Mouse (Mus musculus) retina, postnatal 1 day (tissue): ENCODE measurements around the gene Rtl10.
A peak's percentile ranks its signal among the peaks of the same experiment; 100 is the strongest.
"Not testable (repeated sequence)": the region's sequence is repeated elsewhere in the genome, so short reads cannot be mapped to it uniquely, and the experiment has no call there.

Experiments
- DNase-seq: peaks from one replicate; pipeline ENCODE4 v3.0.0-alpha.2; 2012

Gene Rtl10

DNA sequence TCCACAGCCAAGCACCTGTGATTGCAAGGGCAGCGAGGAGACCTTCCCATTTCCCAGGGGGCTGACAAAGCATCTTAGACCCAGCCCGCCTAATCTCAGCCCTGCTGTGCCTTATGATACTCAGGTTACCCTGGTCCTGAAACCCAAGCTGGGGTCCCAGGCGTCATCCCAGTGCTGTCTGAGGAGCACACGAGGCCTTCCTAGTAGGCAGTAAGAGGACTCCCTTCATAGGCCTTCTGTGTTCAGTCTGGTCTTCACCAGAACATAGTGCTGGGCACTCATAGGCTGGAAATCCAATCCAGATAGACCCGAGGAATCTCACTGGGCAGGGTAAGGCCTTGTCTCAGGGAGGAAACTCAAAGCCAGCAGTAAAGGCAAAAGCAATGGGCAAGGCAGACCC, 14.9 kb upstream of the Rtl10 start:
- no peak for DNase-seq

DNA sequence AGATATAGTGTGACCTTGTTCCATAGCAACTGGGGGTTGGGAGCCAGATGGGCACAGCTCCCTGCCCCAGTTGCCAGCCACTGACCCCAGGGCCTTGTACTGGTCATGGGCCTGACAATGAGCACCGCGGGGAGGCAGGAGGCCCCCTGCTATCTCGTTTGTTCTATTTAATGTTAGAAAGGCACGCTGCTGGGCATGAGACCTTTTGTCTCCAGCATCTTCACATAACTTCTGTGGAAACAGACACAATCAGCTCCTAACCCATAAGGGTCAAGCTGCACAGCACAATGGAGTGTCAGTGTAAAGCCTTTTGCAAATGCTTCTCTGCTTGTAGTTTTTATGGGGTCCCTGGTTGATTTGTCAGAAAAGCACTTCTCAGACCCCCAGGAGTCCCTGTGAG, 14.3 kb upstream of the Rtl10 start:
- DNase-seq: peak; percentile 66

DNA sequence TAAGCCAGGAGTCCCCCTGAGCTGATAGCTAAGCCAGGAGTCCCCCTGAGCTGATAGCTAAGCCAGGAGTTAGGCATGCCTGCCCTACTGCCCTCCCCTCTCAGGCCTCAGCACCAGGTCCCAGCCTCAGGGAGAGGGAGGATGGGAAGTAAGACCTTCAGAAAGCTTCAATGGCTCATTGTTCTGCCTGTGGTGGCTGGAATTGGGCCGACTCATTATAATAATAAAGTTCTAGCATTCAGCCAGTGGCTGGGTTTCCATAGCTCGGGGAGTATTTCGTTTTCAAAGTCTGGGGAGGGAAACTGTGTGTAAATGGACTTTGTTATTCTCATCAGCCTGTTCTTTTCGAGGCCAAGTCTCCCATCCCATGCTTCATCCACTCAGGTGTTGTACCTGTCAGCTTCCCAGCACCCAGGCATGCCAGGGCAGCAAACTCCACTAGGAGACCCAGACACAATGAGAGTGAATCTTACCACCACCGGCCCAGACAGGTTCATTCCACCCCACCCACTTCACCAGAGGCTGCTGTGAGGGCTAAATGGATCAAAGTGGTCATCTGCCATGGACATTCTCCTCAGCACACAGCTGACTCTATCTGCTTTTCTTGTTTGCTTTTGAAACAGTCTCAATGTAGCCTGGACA, 13.8 kb upstream of the Rtl10 start:
- DNase-seq: peak; percentile 79

DNA sequence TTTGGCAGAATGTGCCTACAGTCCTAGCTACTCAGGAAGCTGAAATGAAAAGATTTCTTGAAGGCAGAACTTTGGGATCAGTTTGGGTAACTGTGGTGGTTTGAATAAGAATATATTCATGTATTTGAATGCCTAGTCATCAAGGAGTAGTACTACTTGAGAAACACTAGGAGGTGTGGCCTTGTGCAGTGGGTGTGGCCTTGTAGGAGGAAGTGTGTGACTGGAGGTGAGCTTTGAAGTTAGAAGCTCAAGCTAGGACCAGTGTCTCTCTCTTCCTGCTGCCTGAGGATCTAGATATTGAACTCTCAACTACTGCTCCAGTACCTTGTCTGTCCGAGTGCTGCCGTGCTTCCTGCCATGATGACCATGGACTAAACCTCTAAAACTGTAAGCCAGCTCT, 12.6 kb upstream of the Rtl10 start:
- no peak for DNase-seq

DNA sequence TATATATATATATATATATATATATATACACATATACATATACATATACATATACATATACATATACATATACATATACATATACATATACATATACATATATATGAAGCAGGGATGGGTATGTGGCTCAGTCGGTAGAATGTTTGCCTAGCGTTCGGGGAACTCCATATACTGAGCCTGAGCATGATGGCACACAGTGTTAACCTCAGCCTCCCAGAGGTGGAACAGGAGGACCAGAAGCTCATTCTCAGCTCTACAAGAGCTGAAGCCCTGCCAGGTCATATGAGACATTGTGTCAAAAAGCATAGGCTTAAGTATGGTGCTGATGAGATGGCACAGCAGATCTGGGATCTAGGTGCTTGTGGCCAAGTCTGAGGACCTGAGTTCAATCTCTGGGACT, 8.4 kb upstream of the Rtl10 start:
- DNase-seq: no peak

DNA sequence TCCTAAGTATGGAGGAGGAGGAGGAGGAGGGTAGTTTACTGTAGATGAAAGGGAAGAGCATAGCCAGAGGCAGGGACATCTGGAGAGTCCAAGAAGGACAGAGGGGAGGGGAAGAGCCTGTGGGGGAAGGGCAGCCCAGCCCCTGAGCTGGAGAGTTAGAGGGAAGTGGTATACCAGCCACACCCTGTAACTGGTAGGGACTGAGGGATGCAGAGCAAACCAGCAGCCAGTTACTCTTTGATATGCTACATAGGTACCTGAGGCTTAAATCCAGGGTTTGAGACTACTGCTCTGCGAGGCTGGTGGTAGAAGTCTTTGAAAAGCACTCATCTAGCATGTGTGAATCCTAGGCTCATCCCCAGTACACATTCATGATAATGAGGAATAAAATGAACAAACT, 7.8 kb upstream of the Rtl10 start:
- DNase-seq: no peak

DNA sequence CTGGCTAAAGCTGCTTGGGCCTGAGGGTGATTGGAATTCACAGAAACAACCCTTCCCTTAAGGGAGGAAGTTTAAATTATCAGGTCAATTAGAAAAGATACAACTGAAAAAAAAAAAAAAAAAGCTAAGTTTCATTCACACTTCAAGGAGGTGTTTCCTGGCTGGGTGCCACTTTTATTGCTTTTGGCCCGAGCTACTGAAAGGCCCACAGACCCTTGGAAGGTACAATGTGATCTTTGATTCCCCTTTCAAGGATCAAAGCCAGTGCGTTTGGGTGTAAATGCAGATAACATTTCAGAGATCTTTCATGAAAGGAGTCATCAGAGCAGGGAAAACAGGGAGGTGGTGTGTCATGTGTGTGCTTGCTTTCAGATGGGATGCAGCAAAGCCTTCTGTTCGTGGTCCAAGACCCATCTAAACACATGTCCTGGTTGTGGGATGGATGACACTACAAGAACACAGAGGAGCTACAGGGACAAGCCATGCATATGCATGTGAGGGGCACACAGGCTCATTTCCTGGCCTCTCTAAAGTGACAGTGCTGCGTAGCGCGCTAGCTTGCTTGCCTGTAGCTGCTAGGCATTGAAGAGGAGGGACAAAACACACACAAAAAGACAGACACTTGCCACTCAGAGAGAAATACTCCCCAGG, 711 bp upstream of the Rtl10 start:
- DNase-seq: no peak

DNA sequence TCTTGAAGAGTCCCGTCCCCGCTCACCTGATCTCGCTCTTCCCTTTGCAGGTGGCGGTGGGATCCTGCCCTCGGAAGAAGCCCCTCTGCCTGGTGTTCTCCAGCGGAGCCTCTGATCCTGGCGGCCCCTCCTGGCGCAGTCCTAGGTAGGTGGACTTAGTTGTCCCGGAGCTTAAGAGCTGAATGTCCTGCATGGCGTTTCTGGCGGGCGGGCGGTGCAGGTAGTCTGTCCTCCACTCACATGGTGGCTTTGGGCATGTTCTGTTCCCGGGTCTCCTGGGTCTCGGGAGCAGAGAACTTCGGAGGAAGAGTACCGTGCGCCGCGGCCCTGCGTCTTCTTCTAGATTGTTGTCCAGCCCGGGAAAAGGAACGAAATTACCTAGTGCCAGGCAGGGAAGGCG, 295 bp downstream of the Rtl10 start:
- DNase-seq: no peak

DNA sequence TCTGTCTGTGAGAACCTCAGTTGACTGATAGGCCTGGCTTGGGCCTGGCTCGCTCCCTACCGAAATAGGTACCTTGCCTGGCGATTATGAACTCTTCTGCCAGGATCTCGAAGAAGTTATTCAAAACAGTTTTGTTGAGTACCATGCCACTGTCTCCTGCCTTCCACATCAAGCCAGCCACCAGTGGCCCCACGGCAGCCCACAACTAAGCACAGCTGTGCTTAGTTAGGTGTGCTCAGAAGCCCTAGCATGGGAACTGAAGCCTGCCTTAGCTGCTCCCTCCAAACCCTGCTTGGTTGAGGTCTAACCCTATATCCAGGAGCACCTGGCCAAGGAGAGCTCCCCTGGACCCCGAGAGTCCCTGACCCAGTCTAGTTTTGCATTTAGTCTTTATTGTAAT, 2.8 kb downstream of the Rtl10 start:
- no peak for DNase-seq

DNA sequence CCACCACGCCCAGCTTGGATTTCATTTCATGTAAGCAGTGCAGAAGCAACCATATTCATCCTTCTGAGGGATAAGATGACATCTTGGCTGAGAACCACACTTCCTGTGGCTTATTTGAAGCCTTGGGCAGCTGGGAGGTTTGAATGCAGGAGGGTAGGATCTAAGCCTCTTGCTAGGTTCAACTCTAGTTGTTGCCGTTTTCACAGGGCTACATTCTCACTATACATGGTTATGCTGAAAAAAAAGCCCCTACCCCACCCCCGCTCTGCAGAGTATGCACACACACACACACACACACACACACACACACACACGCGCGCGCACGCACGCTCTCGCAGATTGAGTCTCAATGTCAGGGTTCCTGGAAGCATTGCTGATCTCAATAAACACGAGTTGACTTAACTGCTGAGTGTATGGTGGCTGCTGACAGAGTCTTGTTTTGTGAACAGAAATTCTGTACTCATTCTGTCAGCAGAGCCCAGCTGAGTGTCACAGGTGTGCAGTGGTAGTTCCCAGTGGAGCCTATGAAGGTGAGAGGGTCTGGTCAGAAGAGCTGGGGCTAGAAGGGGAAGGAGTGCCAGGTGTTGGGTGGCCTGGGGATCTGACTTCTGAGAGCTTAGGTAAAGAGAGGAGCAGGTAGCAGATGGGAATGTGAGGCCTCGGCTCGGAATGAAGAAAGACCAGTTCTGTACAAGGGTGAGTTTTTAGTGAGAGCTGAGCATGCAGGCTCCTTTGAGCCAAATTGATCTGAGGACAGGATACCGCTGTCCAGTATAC, 5.1 kb downstream of the Rtl10 start:
- DNase-seq: no peak

DNA sequence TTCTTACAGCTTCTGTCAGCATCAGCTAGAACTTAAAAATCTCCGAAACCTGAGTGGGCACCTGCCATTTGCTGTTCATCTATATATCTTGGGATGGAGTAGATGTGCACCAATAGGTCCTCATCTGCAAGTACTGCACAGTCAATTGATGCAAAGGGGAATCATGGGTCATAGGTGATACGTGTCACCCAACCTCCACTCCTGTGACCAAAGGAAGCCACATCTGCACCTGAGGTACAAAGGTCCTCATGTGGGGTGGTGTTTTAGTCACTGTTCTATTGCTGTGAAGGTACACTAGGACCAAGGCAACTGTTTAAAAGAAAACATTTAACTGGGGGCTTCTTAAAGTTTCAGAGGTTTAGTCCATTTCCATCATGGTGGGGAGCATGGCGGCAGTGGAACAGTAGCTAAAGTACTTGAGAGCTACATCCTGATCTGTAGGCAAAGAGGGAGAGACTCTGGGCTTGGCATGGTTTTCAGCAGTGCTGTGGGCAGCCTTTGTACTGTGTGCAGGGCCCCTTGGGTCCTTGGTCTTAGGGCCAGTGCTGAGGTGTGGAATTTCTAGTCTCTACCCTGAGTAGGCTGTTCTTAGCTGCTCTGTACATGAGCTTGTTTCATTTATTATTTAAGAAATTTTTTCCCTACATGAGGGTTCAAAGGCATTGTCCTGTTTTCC, 8.0 kb downstream of the Rtl10 start:
- DNase-seq: no peak

DNA sequence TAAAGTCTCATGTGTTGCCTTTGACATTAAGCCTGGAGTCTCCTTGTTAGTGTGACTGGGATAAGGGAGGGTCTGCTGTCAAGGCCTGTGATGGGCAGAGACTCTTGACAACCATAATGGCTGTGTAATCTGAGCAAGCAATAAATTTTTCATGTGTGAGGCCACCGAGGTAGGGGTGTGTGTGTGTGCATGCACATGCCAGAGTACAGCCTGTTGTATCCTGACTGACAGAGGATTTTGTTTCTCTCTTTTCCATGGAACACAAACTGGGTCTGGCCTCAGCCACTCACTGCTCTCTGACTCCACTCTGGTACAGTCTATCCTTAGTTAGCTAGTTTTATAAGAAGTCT, 8.5 kb downstream of the Rtl10 start:
- no peak for DNase-seq

DNA sequence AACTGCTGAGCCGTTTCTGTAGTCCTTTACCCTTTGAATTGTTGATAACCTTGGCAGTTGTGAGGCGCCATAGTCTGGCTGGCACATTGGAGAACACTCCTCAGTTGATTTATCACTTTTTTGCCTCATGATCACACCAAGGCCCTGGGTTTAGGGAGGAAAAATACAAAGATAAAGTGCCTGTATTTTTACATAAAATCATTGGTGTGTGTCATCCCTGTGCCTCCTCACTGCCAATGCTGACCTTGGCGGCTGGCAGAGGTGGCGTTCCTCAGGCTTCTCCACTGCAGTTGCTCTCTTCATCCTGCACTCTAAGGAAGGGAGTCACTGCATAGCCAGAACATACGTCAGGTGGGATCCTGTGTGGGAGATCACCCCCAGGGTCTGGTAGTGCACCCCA, 13.0 kb downstream of the Rtl10 start:
- DNase-seq: no peak

DNA sequence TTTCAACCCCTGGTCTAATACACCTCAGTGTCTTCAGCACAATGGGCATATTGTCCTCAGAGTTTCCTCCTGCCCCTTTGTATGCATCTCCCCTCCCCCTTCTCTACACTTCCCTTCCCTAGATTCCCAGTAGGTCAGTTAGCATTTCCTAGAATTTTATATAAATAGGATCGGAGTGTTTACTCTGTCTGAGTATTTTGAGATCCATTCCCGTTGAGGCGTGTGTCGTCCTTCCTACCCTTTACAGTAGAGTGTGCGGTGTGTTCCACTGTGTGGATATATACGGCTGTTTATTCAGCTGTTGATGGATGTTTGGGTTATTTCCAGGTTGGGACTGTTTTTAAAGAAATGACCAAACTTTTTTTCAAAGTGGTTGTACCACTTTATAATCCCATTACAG, 14.8 kb downstream of the Rtl10 start:
- DNase-seq: peak; percentile 29

DNA sequence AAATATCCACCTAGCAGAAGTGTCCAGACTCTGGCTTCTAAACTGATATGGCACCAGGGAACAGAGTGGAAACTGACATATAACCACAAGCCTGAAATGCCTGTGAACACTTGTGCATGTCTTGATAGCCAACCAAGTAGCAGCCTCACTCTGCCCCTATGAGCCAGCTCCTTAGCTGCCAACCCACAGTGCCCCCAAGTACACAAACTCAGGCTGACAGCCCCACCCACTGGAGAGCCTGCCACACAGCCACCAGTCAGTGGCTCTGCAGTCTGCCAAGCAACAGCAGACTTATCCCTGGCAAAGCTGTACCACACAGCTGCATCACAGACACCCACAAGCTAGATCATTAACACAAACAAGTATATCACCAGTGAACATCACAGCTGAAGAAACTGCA, 19.4 kb downstream of the Rtl10 start:
- peak; percentile 65 for DNase-seq

DNA sequence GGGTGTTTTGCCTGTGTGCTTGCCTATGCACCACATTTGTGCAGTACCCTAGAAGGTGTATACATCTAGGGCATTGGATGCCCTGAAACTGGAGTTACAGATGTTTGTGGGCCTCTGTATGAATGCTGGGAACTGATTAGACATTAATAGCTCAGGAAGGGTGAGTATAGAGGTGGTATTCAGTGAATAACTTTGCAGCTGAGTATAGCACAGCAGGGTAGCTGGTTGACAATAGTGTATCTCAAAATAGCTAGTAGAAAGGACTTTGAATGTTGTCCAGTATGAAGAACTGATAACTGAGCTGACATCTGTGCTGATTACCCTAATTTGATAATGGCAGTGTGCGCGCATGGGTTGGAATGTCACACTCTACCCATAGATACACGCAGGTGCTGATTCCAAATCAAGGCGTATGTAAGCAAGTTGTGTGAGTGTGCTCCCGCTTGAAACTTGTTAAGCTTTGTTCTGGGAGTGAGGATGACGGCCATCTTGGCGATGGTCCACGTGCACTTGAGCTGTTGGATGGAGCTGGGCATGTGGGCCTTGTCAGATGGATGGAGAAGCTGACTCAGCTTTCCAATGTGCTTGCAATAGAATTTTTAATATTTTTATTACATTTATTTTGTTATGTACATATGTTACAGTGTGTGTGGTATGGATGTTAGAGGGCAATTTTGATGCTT, 25.0 kb downstream of the Rtl10 start:
- no peak for DNase-seq

DNA sequence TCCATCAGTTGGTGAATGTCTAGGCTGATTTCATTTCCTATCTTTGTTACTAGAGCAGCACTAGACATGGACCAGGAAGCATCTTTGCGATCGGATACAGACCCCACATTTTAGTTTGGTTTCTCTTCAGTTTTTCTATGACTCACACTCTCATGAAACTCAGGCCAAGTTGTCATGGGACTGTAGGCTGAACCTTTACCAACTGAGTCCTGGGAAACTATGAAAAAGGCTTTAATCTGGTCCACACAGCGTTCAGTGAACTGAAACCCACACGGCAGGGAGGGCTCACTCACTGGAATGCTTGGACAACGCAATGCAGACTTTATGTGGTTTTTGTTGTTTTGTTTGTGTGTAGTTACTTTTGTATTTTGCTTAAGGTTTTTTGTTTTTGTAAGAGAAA, 30.0 kb downstream of the Rtl10 start:
- DNase-seq: no peak

DNA sequence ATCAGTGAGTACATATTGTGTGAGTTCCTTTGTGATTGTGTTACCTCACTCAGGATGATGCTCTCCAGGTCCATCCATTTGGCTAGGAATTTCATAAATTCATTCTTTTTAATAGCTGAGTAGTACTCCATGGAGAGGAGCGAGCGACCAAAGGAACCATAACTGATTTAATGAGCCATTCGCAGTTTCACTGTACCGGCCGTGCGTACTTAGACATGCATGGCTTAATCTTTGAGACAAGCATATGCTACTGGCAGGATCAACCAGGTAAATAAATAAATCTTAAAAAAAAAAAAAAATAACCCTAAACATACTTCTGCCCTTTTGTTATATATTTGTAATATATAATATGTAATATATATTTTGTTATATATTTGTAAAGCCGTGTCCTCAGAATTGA, 34.4 kb downstream of the Rtl10 start:
- DNase-seq: not testable (repeated sequence)

DNA sequence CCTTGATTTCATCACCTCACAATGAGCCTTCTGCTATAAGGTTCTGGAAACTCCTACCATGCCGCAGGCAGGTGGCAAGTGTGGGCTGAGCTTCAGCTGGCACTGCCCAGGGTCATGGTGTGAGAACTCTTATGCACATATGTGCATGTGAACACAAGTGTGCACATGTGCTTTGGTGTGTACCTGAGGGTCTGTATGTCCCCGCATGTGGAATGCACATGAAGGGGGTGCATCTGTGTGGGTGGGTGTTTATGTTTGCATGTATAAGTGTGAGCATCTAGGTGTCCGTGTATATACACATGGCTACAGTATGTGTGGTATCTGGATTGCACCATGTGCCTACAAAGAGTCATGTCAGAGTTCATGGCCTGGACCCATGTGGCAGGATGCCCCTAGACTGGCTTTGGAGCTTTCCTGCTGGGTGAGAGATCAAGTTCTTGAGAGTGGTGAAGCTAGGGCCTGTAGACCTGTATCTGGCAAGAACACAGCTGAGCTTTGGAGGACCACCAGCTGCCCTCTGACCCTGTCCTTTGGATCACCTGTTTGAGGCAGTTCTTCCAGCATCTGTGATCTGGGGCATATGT, 38.8 kb downstream of the Rtl10 start:
- DNase-seq: no peak

DNA sequence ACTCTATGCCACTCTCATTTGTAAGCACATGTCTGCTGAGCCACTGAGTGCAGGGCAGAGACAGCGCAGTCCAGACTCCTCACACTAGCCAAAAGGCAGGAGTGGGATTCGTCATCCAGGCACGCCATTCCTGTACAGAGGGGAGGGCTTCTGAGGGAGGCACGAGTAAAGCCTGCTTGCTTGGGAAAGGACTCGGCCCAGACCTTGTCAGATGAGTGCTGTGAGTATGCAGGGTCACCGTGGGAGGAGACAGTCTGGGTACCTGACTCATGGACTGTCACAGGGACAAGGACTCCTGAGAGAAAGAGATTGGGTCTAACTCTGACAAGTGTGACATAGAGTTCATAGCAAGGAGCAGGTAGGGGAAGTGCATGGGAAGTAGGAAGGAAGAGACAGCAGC, 40.6 kb downstream of the Rtl10 start:
- DNase-seq: no peak

DNA sequence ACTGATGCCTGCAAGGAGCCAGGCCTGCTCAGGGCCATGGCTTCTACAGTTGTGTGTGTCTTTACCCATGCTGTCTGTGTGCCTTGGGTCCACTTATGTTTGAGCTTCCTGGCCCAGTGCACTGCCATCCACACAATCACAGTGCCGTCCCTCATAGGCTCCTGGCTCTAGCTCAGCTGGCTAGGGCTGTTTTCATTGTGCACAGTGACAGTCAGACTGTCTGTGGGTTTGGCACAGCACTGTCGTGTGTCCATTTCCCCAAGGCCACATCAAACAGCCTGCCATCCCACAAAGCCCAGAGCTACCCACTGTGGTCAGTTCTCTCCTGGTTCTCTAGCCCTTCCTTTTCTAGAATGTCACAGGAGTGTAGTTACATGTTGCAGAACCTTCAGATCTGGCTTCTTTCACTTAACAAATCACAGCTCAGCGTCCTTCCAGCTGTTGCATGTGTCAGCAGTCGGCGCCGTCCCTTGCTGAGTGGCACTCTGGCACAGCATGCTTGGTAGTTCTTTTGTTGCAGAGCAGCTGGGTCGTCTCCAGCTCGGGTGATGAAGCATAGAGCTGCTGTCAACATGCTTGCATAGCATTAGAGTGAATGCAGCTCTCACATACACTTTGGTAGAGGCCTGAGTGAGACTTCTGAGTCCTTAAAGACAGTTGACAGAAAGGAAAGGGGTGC, 44.6 kb downstream of the Rtl10 start:
- no peak for DNase-seq

DNA sequence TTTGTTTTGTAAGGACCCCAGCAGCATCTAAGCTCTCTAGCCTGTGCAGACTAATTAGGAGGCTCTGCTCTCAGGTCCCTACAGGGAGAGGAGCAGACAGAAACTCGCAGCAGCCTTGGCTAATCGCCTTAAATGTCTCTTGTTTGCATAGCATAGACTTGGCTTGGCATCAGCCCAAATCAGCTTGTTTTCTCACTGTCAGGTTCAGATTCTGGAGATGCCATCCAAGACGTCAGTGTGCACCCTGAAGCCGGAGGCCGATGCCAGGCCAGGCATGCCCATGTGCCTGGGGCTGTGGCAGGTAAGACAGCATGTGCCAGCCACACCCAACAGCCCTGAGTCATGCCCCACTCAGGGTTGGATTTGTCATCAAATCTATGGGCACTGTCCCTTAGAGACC, 49.2 kb downstream of the Rtl10 start:
- DNase-seq: peak; percentile 41
